Mouse (Mus musculus): Measurements from ENCODE around the gene Chst10.

GRCm38 (mm10) chr1:38903985-38904384 lies 6.0 kb upstream of the Chst10 start:
- TF ChIP-seq POLR2A (IDR thresholded peaks at IDR 0.05; ENCODE audit: low read depth, low read length) (no peak), CTCF (IDR thresholded peaks at IDR 0.05; ENCODE audit: extremely low read depth, insufficient read depth, insufficient read length, insufficient replicate concordance) (no peak)

Measured in spleen, adult 2 months (tissue).